Mouse (Mus musculus): ENCODE measurements around the gene Kcnb1. TPM values are rescaled to one million over a fixed set of nuclear protein-coding genes. Genes with fewer than 3 reads are reported as not detected.

Kcnb1 gene
- polyA plus RNA-seq, 1 experiment from 2014 or later, result 1.1 TPM

DNA sequence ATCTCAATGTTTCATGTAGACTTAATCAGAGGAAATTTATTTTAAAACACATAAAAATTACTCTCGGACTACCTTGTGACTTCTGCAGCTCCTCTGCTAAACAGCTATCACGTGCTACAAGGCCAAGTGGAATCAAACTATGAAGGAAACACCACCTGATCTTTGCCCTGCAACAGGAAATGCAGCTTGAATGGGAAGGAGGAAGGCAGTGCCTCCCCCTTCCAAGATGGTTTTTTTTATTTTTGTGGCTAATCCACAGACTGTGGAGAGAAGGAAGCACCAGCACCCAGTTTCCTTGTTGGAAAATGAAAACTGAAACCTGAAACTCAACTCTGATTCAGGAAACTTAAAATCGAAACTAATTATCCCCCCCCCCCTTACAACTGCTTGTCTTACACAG, 131.8 kb downstream of the Kcnb1 start:
- H3K27me3 ChIP-seq (replicated peaks; ENCODE audit: control insufficient read depth, insufficient read depth, low read length), result no peaks in the 10 kb centered on the region
- ATAC-seq, result no peak
- WGBS, result 50% methylated on average over 3 of the region's 3 CpGs

DNA sequence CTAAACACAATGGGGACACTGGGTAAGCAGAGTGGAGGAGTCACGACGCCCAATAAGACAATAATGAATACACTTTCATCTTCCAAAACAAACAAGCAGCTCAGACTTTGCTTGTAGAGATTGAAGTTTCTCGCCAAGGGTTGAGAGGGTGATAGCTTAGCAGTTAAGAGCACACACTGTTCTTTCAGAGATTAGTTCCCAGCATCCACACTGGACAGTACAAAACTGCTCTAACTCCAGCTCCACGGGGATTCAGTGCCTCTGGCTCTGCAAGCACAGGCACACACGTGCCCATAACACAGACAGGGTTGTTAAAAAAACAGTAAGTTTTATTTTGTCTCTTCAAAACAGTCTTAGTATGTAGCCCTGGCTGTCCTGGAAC, 133.0 kb downstream of the Kcnb1 start:
- Histone ChIP-seq H3K4me1 (ENCODE audit: control insufficient read depth, insufficient read depth, low read length) (peaks cover 33% of the 10 kb centered on the region), H3K9ac (ENCODE audit: low read depth, low read length) (no peak overlapping the region), H3K9me3 (ENCODE audit: control insufficient read depth, low read length) (no peaks in the 10 kb centered on the region), H3K36me3 (ENCODE audit: control insufficient read depth, insufficient read depth, low read length) (peaks cover 21% of the 10 kb centered on the region), H3K4me2 (ENCODE audit: low read depth, low read length) (no peak overlapping the region), H3K4me3 (ENCODE audit: low read length) (no peak overlapping the region), H3K27me3 (replicated peaks; ENCODE audit: control insufficient read depth, insufficient read depth, low read length) (no peaks in the 10 kb centered on the region), H3K27ac (ENCODE audit: low read length) (no peak overlapping the region)
- 80% methylated on average over 5 of the region's 5 CpGs for WGBS
- ATAC-seq, result no peak

More for the DNA sequence above, 131.8 kb downstream of the Kcnb1 start:
- peaks cover 18% of the 10 kb centered on the region for H3K36me3 ChIP-seq (ENCODE audit: control insufficient read depth, insufficient read depth, low read length)
- H3K9ac ChIP-seq (ENCODE audit: low read depth, low read length), result no peak overlapping the region
- peaks cover 31% of the 10 kb centered on the region for H3K4me1 ChIP-seq (ENCODE audit: control insufficient read depth, insufficient read depth, low read length)
- H3K4me3 ChIP-seq (ENCODE audit: low read length), result no peak overlapping the region
- peak overlapping the region; percentile 63 for H3K27ac ChIP-seq (ENCODE audit: low read length)
- H3K9me3 ChIP-seq (ENCODE audit: control insufficient read depth, low read length), result no peaks in the 10 kb centered on the region
- H3K4me2 ChIP-seq (ENCODE audit: low read depth, low read length), result 0 out of 2 replicates have a peak overlapping the region, but pooled peaks have one; percentile 4

DNA sequence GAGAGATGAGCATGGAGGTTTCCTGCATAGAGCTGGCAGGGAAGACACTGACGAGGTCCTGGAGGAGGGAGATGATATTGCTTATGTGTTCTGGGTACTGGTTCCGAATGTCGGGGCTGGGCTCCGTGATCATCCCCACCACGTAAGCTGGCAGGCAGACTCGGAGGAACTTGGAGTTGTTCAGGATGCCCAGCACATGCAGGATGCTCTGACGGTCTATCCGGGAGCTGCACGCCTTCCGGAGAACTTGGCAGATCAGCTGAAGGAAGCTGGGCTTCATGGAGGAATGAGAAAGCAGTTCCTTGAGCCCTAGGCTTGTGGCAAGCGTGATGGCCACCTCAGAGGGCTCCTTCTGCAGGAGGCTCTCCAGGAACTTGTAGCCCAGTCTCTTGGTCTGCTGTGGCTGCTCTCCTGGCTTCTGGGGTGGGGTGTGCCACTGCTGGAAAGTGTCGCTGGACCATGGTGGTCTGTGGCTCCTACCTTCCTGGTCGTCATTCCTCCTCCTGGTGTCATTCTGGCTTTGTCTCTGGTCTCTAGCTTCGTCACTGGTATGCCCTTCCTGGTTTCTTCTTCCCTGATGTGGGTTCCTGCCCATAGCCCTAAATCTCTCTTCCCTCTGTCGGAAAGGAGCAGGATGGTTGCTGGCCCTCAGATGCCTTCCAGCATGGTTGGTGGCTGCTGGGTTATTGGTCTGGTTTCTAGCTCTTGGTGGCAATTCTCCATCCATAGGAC, 133.6 kb downstream of the Kcnb1 start:
- Histone ChIP-seq H3K4me1 (ENCODE audit: control insufficient read depth, insufficient read depth, low read length) (peaks cover 27% of the 10 kb centered on the region), H3K4me3 (ENCODE audit: low read length) (no peak overlapping the region), H3K27me3 (replicated peaks; ENCODE audit: control insufficient read depth, insufficient read depth, low read length) (no peaks in the 10 kb centered on the region), H3K9me3 (ENCODE audit: control insufficient read depth, low read length) (no peaks in the 10 kb centered on the region), H3K27ac (ENCODE audit: low read length) (no peak overlapping the region), H3K9ac (ENCODE audit: low read depth, low read length) (no peak overlapping the region), H3K4me2 (ENCODE audit: low read depth, low read length) (no peak overlapping the region), H3K36me3 (ENCODE audit: control insufficient read depth, insufficient read depth, low read length) (peaks cover 21% of the 10 kb centered on the region)
- ATAC-seq, result no peak
- 98% methylated on average over 15 of the region's 15 CpGs for WGBS

DNA sequence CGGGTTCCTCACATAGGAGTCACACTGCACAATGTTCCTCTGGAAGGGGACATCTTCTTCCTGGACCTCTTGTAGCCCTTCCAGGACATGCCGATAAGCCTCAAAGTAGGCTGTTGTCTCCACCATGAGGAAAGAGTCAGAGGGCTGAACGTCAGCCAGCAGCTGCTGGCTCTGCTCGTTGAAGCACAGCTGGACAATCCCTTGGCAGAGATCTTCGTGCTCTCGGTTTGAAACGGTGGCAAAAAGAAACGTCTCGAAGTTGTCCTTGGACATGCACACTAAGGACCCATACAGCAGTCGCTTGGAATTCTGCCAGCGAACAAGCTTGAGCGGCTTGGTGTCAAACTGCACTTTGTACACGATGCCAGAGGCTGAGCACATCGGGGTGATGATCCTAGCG, 134.6 kb downstream of the Kcnb1 start:
- WGBS, result 79% methylated on average over 15 of the region's 15 CpGs
- no peak for ATAC-seq

DNA sequence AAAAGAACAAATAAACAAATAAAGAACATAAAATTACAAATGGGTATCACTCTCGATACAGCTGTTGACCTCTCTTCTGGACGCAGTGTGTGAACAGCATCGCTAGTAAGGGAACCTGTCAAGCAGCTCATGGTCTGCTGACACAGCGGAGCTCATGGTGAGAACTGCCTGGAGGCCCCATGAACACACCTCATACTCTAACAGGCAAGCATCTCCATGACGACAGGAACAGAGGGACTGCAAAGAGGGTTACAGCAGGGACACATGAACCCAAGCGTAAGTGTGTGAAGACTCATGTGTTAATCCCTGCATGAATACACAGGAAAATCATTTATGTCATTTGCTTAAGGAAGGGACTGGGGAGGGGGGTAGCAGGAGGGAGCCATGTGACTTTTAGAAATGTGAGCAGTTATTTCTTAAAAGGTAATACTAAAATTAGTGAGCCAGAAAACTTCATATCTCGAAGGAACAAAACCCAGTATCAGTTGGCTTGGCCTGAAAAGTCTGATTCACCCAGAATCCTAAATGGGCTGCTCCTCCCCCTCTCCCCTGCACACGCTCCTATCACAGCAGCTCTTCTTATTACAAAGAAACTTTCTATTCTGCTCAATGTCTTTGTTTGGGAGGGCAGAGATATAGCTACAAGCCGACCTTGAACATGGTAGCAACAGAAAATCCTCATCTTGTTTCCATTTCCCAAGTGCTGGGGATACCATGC, 136.7 kb downstream of the Kcnb1 start:
- no peak overlapping the region for H3K4me3 ChIP-seq (ENCODE audit: low read length)
- peaks cover 14% of the 10 kb centered on the region; the same call in 1 of the 2 replicates for H3K4me1 ChIP-seq (ENCODE audit: control insufficient read depth, insufficient read depth, low read length)
- WGBS, result 68% methylated on average over 9 of the region's 9 CpGs
- no peaks in the 10 kb centered on the region for H3K27me3 ChIP-seq (replicated peaks; ENCODE audit: control insufficient read depth, insufficient read depth, low read length)
- H3K4me2 ChIP-seq (ENCODE audit: low read depth, low read length), result no peak overlapping the region
- peaks cover 21% of the 10 kb centered on the region for H3K36me3 ChIP-seq (ENCODE audit: control insufficient read depth, insufficient read depth, low read length)
- ATAC-seq, result peak; percentile 61
- H3K27ac ChIP-seq (ENCODE audit: low read length), result no peak overlapping the region
- no peaks in the 10 kb centered on the region for H3K9me3 ChIP-seq (ENCODE audit: control insufficient read depth, low read length)
- no peak overlapping the region for H3K9ac ChIP-seq (ENCODE audit: low read depth, low read length)

More for the DNA sequence above, 134.6 kb downstream of the Kcnb1 start:
- no peak overlapping the region for H3K27ac ChIP-seq (ENCODE audit: low read length)
- H3K4me2 ChIP-seq (ENCODE audit: low read depth, low read length), result no peak overlapping the region
- H3K9ac ChIP-seq (ENCODE audit: low read depth, low read length), result no peak overlapping the region
- H3K4me1 ChIP-seq (ENCODE audit: control insufficient read depth, insufficient read depth, low read length), result peaks cover 20% of the 10 kb centered on the region
- peaks cover 21% of the 10 kb centered on the region for H3K36me3 ChIP-seq (ENCODE audit: control insufficient read depth, insufficient read depth, low read length)
- H3K27me3 ChIP-seq (replicated peaks; ENCODE audit: control insufficient read depth, insufficient read depth, low read length), result no peaks in the 10 kb centered on the region
- no peak overlapping the region for H3K4me3 ChIP-seq (ENCODE audit: low read length)
- H3K9me3 ChIP-seq (ENCODE audit: control insufficient read depth, low read length), result no peaks in the 10 kb centered on the region

DNA sequence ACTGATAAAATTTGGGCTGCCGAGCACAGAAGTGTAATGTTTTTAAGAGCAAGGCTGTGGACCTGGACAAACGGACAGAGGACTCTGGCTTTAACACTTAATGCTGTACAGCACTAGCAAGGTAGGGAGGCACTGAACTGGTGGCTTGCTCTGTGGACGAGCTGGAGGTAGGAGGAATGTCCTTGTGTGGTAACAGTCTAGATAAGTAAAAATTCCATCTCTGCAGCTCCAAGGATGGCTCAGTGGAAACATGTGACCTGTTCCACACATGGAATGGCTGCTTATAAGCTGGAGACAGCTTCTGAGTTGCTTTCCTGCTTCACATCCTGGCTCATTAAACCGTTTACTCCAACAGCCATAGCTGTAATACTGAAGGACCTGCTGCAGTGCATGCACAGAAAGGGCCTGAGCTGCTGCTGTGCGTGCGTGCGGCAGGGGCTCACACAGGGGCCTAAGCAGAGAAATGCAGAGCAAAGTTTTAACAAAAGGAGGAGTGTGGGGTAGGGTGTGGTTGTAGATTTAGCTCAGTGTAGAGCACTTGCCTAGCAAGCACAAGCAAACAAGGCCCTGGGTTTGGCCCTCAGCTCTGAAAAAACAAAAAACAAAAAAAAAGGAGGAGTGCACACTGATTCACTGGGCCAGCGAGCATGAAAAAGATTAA, 141.1 kb downstream of the Kcnb1 start:
- Histone ChIP-seq H3K27ac (ENCODE audit: low read length) (no peak overlapping the region), H3K4me2 (ENCODE audit: low read depth, low read length) (no peak overlapping the region), H3K9ac (ENCODE audit: low read depth, low read length) (no peak overlapping the region), H3K9me3 (ENCODE audit: control insufficient read depth, low read length) (no peaks in the 10 kb centered on the region), H3K27me3 (replicated peaks; ENCODE audit: control insufficient read depth, insufficient read depth, low read length) (no peaks in the 10 kb centered on the region), H3K4me1 (ENCODE audit: control insufficient read depth, insufficient read depth, low read length) (peaks cover 3% of the 10 kb centered on the region; the same call in 1 of the 2 replicates), H3K4me3 (ENCODE audit: low read length) (no peak overlapping the region), H3K36me3 (ENCODE audit: control insufficient read depth, insufficient read depth, low read length) (peaks cover 14% of the 10 kb centered on the region; the same call in 1 of the 2 replicates)
- ATAC-seq, result 0 out of 2 replicates have a peak, but pooled peaks have one; percentile 19
- 83% methylated on average over 8 of the region's 8 CpGs for WGBS

DNA sequence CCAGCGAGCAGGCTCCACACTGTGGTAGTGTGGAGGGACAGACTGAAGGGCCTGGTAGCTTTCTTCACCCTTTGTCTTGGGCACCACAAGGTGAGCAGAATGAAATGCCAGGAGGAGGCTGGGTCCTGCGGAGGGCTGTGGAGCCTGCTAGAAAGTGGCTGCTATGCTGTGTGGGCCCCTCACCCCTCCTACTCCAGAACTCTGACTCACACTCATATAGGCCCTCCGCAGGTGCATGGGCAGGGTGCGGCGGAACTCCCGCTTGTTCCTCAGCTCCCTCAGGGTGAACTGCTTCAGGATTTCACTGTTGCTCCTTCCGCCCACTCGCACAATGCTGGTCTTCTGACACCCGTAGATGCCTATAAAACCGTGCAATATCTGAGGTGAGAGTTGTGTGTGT, 141.7 kb downstream of the Kcnb1 start:
- peaks cover 2% of the 10 kb centered on the region; the same call in 1 of the 2 replicates for H3K4me1 ChIP-seq (ENCODE audit: control insufficient read depth, insufficient read depth, low read length)
- H3K4me3 ChIP-seq (ENCODE audit: low read length), result no peak overlapping the region
- ATAC-seq, result peak; percentile 56; the same call in 1 of the 2 replicates
- peaks cover 17% of the 10 kb centered on the region; the same call in 1 of the 2 replicates for H3K36me3 ChIP-seq (ENCODE audit: control insufficient read depth, insufficient read depth, low read length)
- H3K27me3 ChIP-seq (replicated peaks; ENCODE audit: control insufficient read depth, insufficient read depth, low read length), result no peaks in the 10 kb centered on the region
- no peaks in the 10 kb centered on the region for H3K9me3 ChIP-seq (ENCODE audit: control insufficient read depth, low read length)
- H3K9ac ChIP-seq (ENCODE audit: low read depth, low read length), result no peak overlapping the region
- H3K27ac ChIP-seq (ENCODE audit: low read length), result no peak overlapping the region
- H3K4me2 ChIP-seq (ENCODE audit: low read depth, low read length), result no peak overlapping the region
- 85% methylated on average over 10 of the region's 10 CpGs for WGBS

Measured in intestine, embryonic 16.5 days (tissue).